Mouse (Mus musculus) intestine, embryonic 14.5 days (tissue): ENCODE data around the gene Herc1. TPM values are rescaled to one million over a fixed set of nuclear protein-coding genes. Genes with fewer than 3 reads are reported as not detected.
"Not testable (repeated sequence)": the region's sequence is repeated elsewhere in the genome, so short reads cannot be mapped to it uniquely, and the experiment has no call there.

Experiments
- ATAC-seq: fragments of 200-750 bp; cut with Nextera tagmentation; replicated peaks from 2 replicates; pipeline ENCODE4 v1.8.0; 2017; ENCODE audit warnings: low read depth, moderate number of reproducible peaks, moderate TSS enrichment, moderate library complexity; ENCODE audit not compliant: low FRiP score, low TSS enrichment
- DNase-seq: peaks from one replicate; pipeline ENCODE4 v3.0.0-alpha.2; 2018; ENCODE audit warnings: low spot score
- H3K27ac ChIP-seq: fragments of 300-500 bp; sonication (generic); 2 replicates; pipeline ENCODE4 v1.5.1; 2014; ENCODE audit warnings: low read depth, mild to moderate bottlenecking, control low read depth
- H3K27me3 ChIP-seq: fragments of 300-500 bp; sonication (generic); replicated peaks from 2 replicates; pipeline ENCODE4 v1.6.1; 2014; ENCODE audit warnings: low read length, control low read depth; ENCODE audit not compliant: control insufficient read depth, insufficient read depth
- H3K36me3 ChIP-seq: fragments of 300-500 bp; sonication (generic); 2 replicates; pipeline ENCODE4 v1.6.1; 2014; ENCODE audit warnings: low read length, control low read depth; ENCODE audit not compliant: control insufficient read depth, insufficient read depth
- H3K4me1 ChIP-seq: fragments of 300-500 bp; sonication (generic); replicated peaks from 2 replicates; pipeline ENCODE4 v1.6.1; 2014; ENCODE audit warnings: low read length, control low read depth, mixed read lengths; ENCODE audit not compliant: control insufficient read depth, insufficient read depth
- H3K4me2 ChIP-seq: fragments of 300-500 bp; sonication (generic); 2 replicates; pipeline ENCODE4 v1.6.1; 2014; ENCODE audit warnings: low read length
- H3K4me3 ChIP-seq: fragments of 300-500 bp; sonication (generic); 2 replicates; pipeline ENCODE4 v1.5.1; 2014; ENCODE audit warnings: low read depth, low read length, control low read depth, mixed read lengths
- H3K9ac ChIP-seq: fragments of 300-500 bp; sonication (generic); 2 replicates; pipeline ENCODE4 v1.6.1; 2014; ENCODE audit warnings: mild to moderate bottlenecking, low read length
- H3K9me3 ChIP-seq: fragments of 300-500 bp; sonication (generic); 2 replicates; pipeline ENCODE4 v1.6.1; 2016; ENCODE audit warnings: low read length, control low read depth; ENCODE audit not compliant: control insufficient read depth
- WGBS: fragments of 180-500 bp; shearing (Covaris S2); extraction: QIAGEN DNeasy Blood & Tissue Kit; methylation state at CpG from one replicate; pipeline ENCODE4 v1.1.7; 2014; 5-methylcytosine and 5-hydroxymethylcytosine counted together
- polyA plus RNA-seq: library from polyadenylated mRNA; unstranded; fragments of >200 nt; fragmentation: Nextera tagmentation; extraction: Ambion mirVana; gene quantifications from 2 replicates; pipeline ENCODE4 v1.2.1, GENCODE M21; 2014

The Herc1 gene
- polyA plus RNA-seq, 1 experiment from 2014 or later, result 25.1 TPM

GRCm38 (mm10) chr9:66368890-66369433 lies 18.7 kb downstream of the Herc1 start:
- DNase-seq, result no peak
- Histone ChIP-seq H3K27me3 (no peaks in the 10 kb centered on the region), H3K9me3 (no peaks in the 10 kb centered on the region), H3K4me3 (no peak overlapping the region), H3K27ac (no peak overlapping the region), H3K9ac (no peak overlapping the region), H3K36me3 (peaks cover 20% of the 10 kb centered on the region), H3K4me2 (no peak overlapping the region), H3K4me1 (0 out of 2 replicates have a peak, but pooled peaks cover 5% of the 10 kb centered on the region)
- ATAC-seq, result no peak
- 78% methylated on average over 4 of the region's 4 CpGs for WGBS

- ATAC-seq, result no peak
- 0 out of 2 replicates have a peak, but pooled peaks cover 5% of the 10 kb centered on the region for H3K4me1 ChIP-seq
Observed at GRCm38 (mm10) chr9:66370334-66370733, 20.1 kb downstream of the Herc1 start.

GRCm38 (mm10) chr9:66370847-66371246 lies 20.6 kb downstream of the Herc1 start:
- no peaks in the 10 kb centered on the region for H3K9me3 ChIP-seq
- 49% methylated on average over 3 of the region's 3 CpGs for WGBS
- peaks cover 20% of the 10 kb centered on the region for H3K36me3 ChIP-seq
- ATAC-seq (no peak), DNase-seq (no peak)
- no peak overlapping the region for H3K9ac ChIP-seq
- H3K4me2 ChIP-seq, result no peak overlapping the region
- no peak overlapping the region for H3K4me3 ChIP-seq
- no peak overlapping the region for H3K27ac ChIP-seq
- no peaks in the 10 kb centered on the region for H3K27me3 ChIP-seq
- H3K4me1 ChIP-seq, result 0 out of 2 replicates have a peak, but pooled peaks cover 5% of the 10 kb centered on the region

More at GRCm38 (mm10) chr9:66370334-66370733, 20.1 kb downstream of the Herc1 start:
- peaks cover 20% of the 10 kb centered on the region for H3K36me3 ChIP-seq
- H3K27ac ChIP-seq, result no peak overlapping the region
- no peak for DNase-seq
- no peaks in the 10 kb centered on the region for H3K9me3 ChIP-seq
- H3K4me3 ChIP-seq, result no peak overlapping the region
- H3K9ac ChIP-seq, result no peak overlapping the region
- no peak overlapping the region for H3K4me2 ChIP-seq
- no peaks in the 10 kb centered on the region for H3K27me3 ChIP-seq
- WGBS, result 81% methylated on average over 3 of the region's 3 CpGs

GRCm38 (mm10) chr9:66373432-66373831 lies 23.2 kb downstream of the Herc1 start:
- Histone ChIP-seq H3K4me3 (no peak overlapping the region), H3K27ac (no peak overlapping the region), H3K4me1 (0 out of 2 replicates have a peak, but pooled peaks cover 5% of the 10 kb centered on the region), H3K27me3 (no peaks in the 10 kb centered on the region), H3K36me3 (peaks cover 23% of the 10 kb centered on the region), H3K4me2 (no peak overlapping the region), H3K9ac (no peak overlapping the region), H3K9me3 (no peaks in the 10 kb centered on the region)
- ATAC-seq (no peak), DNase-seq (no peak)
- 87% methylated on average over 3 of the region's 3 CpGs for WGBS

- Histone ChIP-seq H3K36me3 (peaks cover 23% of the 10 kb centered on the region), H3K27ac (no peak overlapping the region), H3K4me2 (no peak overlapping the region), H3K9ac (no peak overlapping the region), H3K4me1 (no peaks in the 10 kb centered on the region), H3K27me3 (no peaks in the 10 kb centered on the region), H3K9me3 (no peaks in the 10 kb centered on the region), H3K4me3 (no peak overlapping the region)
- ATAC-seq, result no peak
- DNase-seq, result no peak
Observed at GRCm38 (mm10) chr9:66374495-66375478, 24.5 kb downstream of the Herc1 start.

GRCm38 (mm10) chr9:66383417-66383816 lies 33.2 kb downstream of the Herc1 start:
- WGBS, result 92% methylated on average over 3 of the region's 3 CpGs
- Histone ChIP-seq H3K36me3 (peaks cover 18% of the 10 kb centered on the region), H3K27ac (no peak overlapping the region), H3K4me1 (no peaks in the 10 kb centered on the region), H3K9ac (no peak overlapping the region), H3K4me3 (no peak overlapping the region), H3K4me2 (no peak overlapping the region), H3K9me3 (no peaks in the 10 kb centered on the region), H3K27me3 (no peaks in the 10 kb centered on the region)
- no peak for DNase-seq
- no peak for ATAC-seq

GRCm38 (mm10) chr9:66390338-66390737 lies 40.1 kb downstream of the Herc1 start:
- H3K36me3 ChIP-seq, result peaks cover 41% of the 10 kb centered on the region
- not testable (repeated sequence) for DNase-seq, H3K9ac ChIP-seq, H3K9me3 ChIP-seq, H3K4me3 ChIP-seq, H3K4me2 ChIP-seq, H3K4me1 ChIP-seq, H3K27ac ChIP-seq, ATAC-seq, H3K27me3 ChIP-seq
- 90% methylated on average over 2 of the region's 2 CpGs for WGBS

- peaks cover 41% of the 10 kb centered on the region for H3K36me3 ChIP-seq
- ATAC-seq, result no peak
- no peak for DNase-seq
- no peak overlapping the region for H3K9ac ChIP-seq
- 82% methylated on average over 5 of the region's 5 CpGs for WGBS
- no peaks in the 10 kb centered on the region for H3K27me3 ChIP-seq
- no peaks in the 10 kb centered on the region for H3K4me1 ChIP-seq
- H3K9me3 ChIP-seq, result no peaks in the 10 kb centered on the region
- H3K4me2 ChIP-seq, result no peak overlapping the region
- H3K4me3 ChIP-seq, result no peak overlapping the region
- H3K27ac ChIP-seq, result no peak overlapping the region
Observed at GRCm38 (mm10) chr9:66393304-66393703, 43.1 kb downstream of the Herc1 start.
